Mouse (Mus musculus): ENCODE measurements around the gene Slc9a3r2.

Gene Slc9a3r2

GRCm38 (mm10) chr17:24638214-24638613, 11.9 kb downstream of the Slc9a3r2 start:
- DNase-seq (ENCODE audit: low read depth, low spot score): no peak

DNA sequence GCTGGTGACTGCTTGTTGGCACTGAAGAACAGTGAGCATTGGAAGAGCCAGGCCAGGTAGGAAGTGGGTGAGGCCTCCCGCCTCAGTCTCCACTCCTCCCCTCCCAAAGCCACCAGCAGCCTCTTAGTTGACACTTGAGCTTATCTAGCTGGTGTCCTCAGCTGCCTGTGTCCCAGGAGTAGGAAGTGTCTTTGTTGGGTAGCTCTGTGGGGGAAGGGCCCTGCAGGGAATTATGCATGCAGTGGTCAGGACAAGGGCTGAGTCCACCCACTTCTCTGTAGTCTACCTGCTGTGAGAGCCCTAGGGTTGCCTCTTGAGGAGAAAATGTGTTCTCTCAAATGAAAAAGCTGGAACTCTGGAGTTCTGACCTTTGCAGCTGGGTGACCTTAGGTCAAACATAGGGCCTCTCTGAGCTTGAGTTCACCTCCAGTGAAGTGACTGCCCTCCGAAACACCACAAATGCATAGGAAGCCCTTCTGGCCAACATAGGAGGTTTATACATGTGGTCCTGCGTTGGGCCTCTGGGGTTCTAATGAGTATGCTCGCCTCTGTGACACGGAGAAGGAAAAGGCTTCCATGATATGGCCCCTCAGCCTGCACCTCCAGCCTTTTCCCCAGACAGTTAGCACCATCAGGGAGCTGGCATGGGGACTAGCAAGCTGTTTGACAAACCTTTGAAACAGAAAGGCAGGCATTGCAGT, 13.2 kb downstream of the Slc9a3r2 start:
- DNase-seq (ENCODE audit: low read depth, low spot score): no peak

DNA sequence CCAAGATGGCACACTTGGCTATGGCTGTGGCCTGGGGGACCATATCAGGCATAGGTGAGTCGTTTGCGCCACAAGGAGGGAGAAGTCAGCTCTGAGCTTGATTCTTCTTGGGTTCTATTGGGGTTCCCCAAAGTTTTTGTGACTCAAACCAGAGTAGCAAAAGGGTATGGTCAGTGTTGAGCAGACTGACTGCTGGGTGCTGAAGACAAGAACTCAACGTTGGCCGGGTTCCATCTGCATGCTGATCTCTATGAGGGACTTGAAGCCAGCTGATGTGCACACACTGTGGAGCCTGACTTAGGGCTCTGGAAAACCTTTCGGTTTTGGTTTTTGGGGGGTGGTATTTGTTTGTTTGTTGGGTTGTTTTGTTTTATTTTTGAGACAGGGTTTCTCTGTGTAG, 14.4 kb downstream of the Slc9a3r2 start:
- DNase-seq (ENCODE audit: low read depth, low spot score): no peak

DNA sequence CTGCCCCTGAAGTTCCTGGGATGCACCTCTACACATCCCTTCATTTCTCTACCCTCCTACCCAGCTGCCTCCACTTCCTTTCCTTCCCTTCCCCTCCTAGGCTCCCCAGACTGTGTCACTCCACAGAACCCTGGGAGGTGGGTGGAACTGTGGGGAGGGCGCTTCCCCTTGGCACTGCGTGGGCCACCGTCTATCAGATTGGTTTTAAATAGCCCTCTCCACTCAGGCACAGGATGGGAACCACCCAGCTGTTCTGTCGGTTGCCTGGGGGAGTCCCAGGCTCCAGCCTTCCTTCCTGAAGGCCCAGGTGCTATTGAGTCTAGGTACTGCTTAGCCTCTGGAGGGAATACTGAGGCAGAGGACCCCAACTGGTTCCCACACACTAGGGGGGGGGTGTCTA, 15.1 kb downstream of the Slc9a3r2 start:
- DNase-seq (ENCODE audit: low read depth, low spot score): no peak

- DNase-seq (ENCODE audit: low read depth, low spot score): no peak
Measured at GRCm38 (mm10) chr17:24633831-24634230, 16.3 kb downstream of the Slc9a3r2 start.

DNA sequence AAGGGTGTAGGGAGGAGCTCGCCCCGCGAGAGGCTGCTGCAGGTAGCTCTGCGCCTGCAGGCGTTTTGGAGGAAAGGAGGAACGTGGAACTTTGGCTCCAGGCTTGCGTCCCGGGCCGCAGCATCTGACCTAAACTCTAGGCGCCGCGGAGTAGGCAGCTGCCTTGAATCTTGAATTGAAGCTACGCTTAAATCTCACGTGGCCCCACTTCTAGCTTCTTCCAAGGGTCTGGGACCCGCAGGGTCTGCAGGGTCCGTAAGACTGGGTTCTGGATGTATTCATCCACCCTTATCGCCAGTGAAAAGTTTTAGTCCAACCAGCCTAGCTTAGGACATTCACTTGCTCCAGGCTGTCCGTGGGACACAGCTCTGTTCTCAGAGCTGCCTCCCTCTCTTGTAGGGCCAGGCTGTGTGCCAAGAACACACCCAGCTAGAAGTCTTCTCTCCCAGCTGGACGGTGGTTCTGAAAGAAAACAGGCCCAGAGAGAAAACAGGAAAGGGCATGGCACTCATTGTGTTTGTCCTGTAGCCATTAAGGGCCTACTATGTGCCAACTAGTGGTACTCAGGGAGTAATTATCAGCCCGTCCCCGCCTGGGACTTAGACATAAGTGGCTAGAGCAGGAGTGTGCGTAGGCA, 17.2 kb downstream of the Slc9a3r2 start:
- peak; percentile 85 for DNase-seq (ENCODE audit: low read depth, low spot score)

DNA sequence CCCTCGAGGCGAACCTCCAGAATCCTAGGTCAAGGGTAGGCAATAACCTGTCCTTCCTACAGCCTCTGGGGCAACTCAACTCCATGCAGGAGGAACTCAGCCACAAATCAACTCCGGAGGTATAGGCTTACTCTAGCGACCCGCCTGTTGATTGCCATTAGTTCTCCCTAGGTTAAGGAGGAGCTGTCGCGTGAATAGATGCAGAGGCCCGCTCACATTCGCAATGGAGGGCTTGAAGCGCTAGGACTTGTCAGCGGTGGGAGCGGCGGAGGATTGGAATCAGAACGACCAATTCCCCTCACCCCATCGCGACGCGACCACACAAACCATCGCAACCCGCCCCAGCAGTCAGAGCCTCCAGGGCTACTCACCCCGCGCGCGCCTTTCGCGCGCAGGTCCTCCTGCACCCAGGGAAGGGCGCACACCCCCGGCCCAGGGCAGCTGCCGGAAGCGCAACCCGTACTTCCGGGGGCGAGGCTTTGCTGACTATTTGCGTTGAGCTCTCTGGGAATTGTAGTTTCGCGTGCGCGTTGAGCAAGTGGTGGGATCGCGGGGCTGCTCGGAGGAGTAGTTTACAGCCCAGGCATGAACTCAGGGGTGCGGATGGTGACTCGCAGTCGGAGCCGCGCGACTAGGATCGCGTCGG, 17.8 kb downstream of the Slc9a3r2 start, which contains the start of the genes Tsc2 and Nthl1:
Tsc2 (minus strand) TSS at position 464 of the 646 bp plus-strand sequence.
Nthl1 (plus strand) TSS at position 514 of the 646 bp plus-strand sequence.
- peak; percentile 88 for DNase-seq (ENCODE audit: low read depth, low spot score)

GRCm38 (mm10) chr17:24630072-24630471, 20.1 kb downstream of the Slc9a3r2 start:
- DNase-seq (ENCODE audit: low read depth, low spot score): no peak

DNA sequence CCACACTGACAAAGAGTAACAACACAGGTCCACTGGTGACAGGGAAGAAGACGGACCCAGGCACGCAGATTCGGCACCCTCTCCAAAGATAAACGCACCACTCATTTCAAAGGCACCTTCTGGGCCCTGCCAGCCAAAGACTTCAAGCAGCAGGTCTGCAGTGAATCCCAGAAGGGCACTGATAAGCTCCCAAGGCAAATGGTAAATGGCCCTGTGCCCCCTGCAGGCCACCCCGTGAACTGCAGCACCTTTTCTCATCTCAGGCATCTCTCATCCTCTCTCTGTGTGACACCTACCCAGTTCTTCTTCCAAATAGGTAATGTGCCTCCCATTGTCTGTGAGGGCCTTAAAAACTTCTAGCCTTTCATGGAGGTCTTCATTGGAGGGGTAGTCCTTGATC, 21.5 kb downstream of the Slc9a3r2 start:
- peak; percentile 87 for DNase-seq (ENCODE audit: low read depth, low spot score)

DNA sequence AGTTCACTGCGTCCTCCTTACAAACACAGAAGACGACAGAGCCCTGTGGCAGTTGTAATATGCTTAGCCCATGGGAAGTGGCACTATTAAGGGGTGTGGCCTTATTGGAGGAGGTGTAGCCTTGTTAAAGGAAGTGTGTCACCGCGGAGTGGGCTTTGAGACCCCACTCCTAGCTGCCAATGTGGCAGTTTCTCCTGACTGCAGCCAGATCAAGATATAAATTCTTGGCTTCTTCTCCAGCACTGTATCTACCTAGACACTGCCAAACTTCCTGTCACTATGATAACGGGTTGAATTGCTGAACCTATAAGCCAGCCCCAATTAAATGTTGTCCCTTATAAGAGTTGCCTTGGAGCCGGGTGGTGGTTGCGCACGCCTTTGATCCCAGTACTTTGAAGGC, 24.7 kb downstream of the Slc9a3r2 start:
- DNase-seq (ENCODE audit: low read depth, low spot score): no peak

GRCm38 (mm10) chr17:24617561-24618194, 32.4 kb downstream of the Slc9a3r2 start:
- DNase-seq (ENCODE audit: low read depth, low spot score): peak; percentile 76

DNA sequence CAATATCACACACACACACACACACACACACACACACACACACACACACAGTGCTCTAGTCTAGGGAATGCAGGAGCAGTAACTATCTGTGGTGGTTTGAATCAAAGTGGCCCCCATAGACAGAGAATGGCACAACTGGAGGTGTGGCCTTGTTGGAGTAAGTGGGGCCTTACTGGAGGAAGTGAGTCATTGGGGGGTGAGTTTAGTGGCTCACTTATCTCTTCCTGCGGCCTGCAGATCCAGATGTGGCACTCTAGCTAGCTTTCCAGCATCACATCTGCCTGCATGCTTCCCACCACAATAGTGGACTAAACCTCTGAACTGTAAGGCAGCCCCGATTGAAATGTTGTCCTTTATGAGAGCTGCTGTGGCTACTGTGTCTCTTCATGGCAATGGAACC, 39.4 kb downstream of the Slc9a3r2 start:
- DNase-seq (ENCODE audit: low read depth, low spot score): no peak

GRCm38 (mm10) chr17:24608874-24609273, 41.3 kb downstream of the Slc9a3r2 start:
- DNase-seq (ENCODE audit: low read depth, low spot score): no peak

DNA sequence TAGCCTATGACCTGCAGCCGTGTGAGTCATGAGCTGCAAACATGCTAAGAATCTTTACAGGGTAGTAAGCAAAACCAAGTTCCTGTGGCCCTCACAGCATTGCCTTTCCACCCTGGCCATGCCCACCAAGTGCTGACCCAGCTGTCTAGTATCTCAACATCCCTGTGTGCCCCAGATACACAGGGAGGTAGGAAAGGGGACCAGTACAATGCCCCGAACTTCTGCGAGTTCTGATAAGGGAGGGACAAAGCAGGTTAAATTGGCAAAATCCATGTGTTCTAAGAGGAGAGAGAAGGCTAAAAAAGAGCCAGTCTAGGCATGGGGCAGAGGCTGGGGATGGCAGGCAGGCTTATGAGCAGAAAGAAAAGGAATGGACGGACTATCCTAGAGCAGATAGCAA, 41.8 kb downstream of the Slc9a3r2 start:
- no peak for DNase-seq (ENCODE audit: low read depth, low spot score)

- DNase-seq (ENCODE audit: low read depth, low spot score): no peak
Measured at GRCm38 (mm10) chr17:24604557-24604956, 45.6 kb downstream of the Slc9a3r2 start.

- no peak for DNase-seq (ENCODE audit: low read depth, low spot score)
Measured at GRCm38 (mm10) chr17:24603961-24604360, 46.2 kb downstream of the Slc9a3r2 start.

DNA sequence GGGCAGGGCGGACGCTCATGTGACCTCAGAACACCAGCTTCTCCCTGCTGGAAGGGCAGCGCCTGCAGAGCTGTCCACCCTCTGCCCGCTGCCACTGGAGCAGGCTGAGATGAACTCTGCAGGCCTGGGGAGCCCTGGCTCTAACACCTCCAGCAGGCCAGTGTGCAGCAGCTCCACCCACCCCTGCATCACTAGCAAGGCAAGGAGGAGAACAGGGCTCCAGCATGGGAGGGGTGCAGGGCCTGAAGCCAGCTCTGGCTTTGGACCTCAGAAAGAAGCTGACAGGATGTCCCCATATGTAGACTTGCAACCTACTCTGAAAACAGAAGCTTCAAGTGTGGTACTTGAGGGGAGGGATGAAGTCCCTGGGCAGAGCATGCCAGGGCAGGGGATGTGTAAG, 49.6 kb downstream of the Slc9a3r2 start:
- DNase-seq (ENCODE audit: low read depth, low spot score): no peak

DNA sequence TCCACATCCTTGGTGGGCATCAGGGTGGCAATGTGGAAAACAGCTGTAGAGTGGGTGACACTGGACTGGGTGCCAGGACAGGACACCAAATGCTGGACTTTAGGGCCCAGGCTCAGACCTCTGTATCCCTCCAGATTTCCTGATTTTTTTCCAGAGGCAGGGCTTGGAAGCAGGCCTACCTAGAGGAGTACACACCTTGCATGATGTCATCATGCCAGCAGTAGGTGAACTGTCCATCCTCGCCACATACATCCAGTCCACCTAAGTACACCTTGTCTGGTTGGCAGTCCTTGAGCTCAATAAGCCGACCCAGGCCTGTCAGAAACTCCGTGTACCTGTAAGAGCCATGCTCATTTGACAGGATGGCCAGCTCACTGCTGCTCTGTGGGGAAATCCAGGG, 52.1 kb downstream of the Slc9a3r2 start:
- DNase-seq (ENCODE audit: low read depth, low spot score): no peak

- no peak for DNase-seq (ENCODE audit: low read depth, low spot score)
Measured at GRCm38 (mm10) chr17:24596471-24597183, 53.5 kb downstream of the Slc9a3r2 start.

GRCm38 (mm10) chr17:24596073-24596466, 54.1 kb downstream of the Slc9a3r2 start:
- DNase-seq (ENCODE audit: low read depth, low spot score): no peak
